Mouse (Mus musculus): ENCODE results near the gene Tbc1d17. TPM values are rescaled to one million over a fixed set of nuclear protein-coding genes. Genes with fewer than 3 reads are reported as not detected.

Tbc1d17 gene
- polyA plus RNA-seq, 1 experiment from 2014 or later = 84.0 TPM

DNA sequence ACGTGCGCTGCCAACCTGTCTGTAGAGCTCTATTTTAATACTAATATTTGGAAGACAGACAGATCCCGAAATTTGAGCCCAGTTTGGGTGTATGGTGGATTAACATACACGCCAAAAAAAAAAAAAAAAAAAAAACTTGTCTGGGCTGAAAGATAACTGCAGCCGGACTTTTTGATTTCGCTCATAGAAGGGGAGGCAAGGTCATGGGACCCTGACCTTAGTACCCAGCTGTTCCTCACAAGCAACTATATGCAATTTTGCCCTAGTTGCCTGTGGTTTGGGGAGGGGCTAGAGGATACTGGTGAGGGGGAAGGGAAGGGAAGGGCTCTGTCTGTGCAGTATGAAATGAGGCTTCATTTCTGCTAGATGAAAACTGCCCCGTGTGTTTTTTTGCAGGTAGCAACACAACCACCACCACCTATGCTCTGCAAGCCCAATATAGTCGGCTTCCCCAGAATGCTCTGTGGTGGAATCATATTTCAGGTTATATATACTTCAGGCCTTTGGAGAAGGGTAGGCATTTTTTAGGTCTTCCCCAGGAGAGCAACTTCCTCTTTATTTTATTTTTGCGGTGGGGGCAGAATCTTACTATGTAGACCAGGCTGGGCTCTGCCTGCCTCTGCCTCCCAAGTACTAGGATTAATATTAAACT lies 7.5 kb upstream of the Tbc1d17 start:
- no peak overlapping the region for H3K9ac ChIP-seq (replicated peaks; ENCODE audit: low read depth)
- no peak for DNase-seq (ENCODE audit: low spot score)
- H3K36me3 ChIP-seq (ENCODE audit: insufficient read depth, low read length) = no peaks in the 10 kb centered on the region
- H3K4me2 ChIP-seq (replicated peaks; ENCODE audit: low read depth, low read length) = peak overlapping the region; percentile 96
- 53% methylated on average over 9 of the region's 9 CpGs for WGBS
- H3K27ac ChIP-seq (ENCODE audit: low read length) = peak overlapping the region; percentile 93
- TF ChIP-seq EP300 (IDR thresholded peaks at IDR 0.05) = no peak
- TF ChIP-seq CTCF (IDR thresholded peaks at IDR 0.05) = no peak
- H3K4me1 ChIP-seq (ENCODE audit: insufficient read depth, low read depth, low read length) = peaks cover 18% of the 10 kb centered on the region
- H3K9me3 ChIP-seq (ENCODE audit: low read length) = no peaks in the 10 kb centered on the region
- H3K27me3 ChIP-seq (replicated peaks; ENCODE audit: insufficient read depth, low read length) = no peaks in the 10 kb centered on the region
- H3K4me3 ChIP-seq (ENCODE audit: low read depth, low read length) = peak overlapping the region; percentile 69
- ATAC-seq = no peak

DNA sequence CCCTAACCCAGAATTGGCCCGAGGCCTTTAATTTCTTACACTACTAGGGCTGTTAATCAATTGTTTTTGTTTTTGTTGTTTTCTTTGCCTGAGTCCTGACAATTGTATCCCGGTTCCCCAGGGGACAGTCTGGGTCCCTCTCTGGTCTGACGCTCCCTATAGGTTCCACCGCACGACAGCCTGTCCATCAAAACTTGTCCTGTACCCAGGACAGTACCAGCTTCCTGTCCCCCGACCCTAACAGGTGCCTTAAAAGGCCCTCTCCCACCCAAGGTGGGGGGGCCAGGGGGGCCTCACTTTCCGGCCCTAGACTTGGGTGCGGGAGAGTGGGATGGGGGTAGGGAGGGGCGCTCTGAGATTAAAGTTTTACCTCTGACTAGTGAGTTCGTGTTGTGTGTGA lies 6.2 kb upstream of the Tbc1d17 start:
- H3K4me3 ChIP-seq (ENCODE audit: low read depth, low read length) = peak overlapping the region; percentile 55
- TF ChIP-seq EP300 (IDR thresholded peaks at IDR 0.05) (no peak), CTCF (IDR thresholded peaks at IDR 0.05) (no peak)
- no peaks in the 10 kb centered on the region for H3K36me3 ChIP-seq (ENCODE audit: insufficient read depth, low read length)
- 42% methylated on average over 10 of the region's 10 CpGs for WGBS
- H3K4me2 ChIP-seq (replicated peaks; ENCODE audit: low read depth, low read length) = peak overlapping the region; percentile 96
- ATAC-seq (no peak), DNase-seq (ENCODE audit: low spot score) (no peak)
- no peaks in the 10 kb centered on the region for H3K9me3 ChIP-seq (ENCODE audit: low read length)
- H3K27me3 ChIP-seq (replicated peaks; ENCODE audit: insufficient read depth, low read length) = no peaks in the 10 kb centered on the region
- peak overlapping the region; percentile 98 for H3K27ac ChIP-seq (ENCODE audit: low read length)
- H3K4me1 ChIP-seq (ENCODE audit: insufficient read depth, low read depth, low read length) = peaks cover 22% of the 10 kb centered on the region
- H3K9ac ChIP-seq (replicated peaks; ENCODE audit: low read depth) = peak overlapping the region; percentile 70

DNA sequence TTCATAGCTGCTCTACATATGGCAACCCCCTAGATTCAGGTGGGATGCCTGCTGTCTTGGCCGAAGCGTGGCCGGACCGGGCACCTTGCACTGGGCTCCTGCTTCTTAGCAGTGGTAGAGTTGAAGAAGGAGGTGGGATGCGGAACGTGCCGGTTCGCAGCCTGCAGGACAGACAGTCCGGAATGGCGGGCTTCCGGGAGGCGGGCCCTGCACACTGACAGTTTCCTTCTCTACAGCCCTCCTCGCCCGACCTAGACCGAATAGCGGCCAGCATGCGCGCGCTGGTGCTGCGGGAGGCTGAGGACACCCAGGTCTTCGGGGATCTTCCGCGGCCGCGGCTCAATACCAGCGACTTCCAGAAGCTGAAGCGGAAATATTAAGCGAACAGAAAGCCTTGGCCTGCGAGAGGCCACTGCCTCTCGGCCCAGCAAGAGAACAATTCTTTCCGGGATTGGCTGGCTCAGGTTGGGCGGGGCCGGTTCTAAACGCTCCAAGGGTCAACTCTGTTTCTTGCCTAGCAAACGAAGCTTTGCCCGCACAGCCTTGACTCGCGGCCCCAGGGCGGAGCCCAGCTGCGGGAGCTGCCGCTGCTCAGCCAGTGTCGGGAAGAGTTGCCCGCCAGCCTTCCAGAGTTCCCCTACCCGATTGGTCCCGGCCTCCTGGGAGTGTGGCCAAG lies 5.6 kb upstream of the Tbc1d17 start:
- no peak for TF ChIP-seq CTCF (IDR thresholded peaks at IDR 0.05)
- no peak; the same call in 1 of the 2 replicates for TF ChIP-seq EP300 (IDR thresholded peaks at IDR 0.05)
- ATAC-seq (peak; percentile 71), DNase-seq (ENCODE audit: low spot score) (peak; percentile 94)
- H3K4me1 ChIP-seq (ENCODE audit: insufficient read depth, low read depth, low read length) = peaks cover 22% of the 10 kb centered on the region
- WGBS = under 1% methylated on average over 45 of the region's 45 CpGs
- H3K9me3 ChIP-seq (ENCODE audit: low read length) = no peaks in the 10 kb centered on the region
- H3K27ac ChIP-seq (ENCODE audit: low read length) = peak overlapping the region; percentile 98
- peak overlapping the region; percentile 70 for H3K9ac ChIP-seq (replicated peaks; ENCODE audit: low read depth)
- peak overlapping the region; percentile 96 for H3K4me2 ChIP-seq (replicated peaks; ENCODE audit: low read depth, low read length)
- H3K4me3 ChIP-seq (ENCODE audit: low read depth, low read length) = peak overlapping the region; percentile 55
- H3K36me3 ChIP-seq (ENCODE audit: insufficient read depth, low read length) = no peaks in the 10 kb centered on the region
- H3K27me3 ChIP-seq (replicated peaks; ENCODE audit: insufficient read depth, low read length) = no peaks in the 10 kb centered on the region

DNA sequence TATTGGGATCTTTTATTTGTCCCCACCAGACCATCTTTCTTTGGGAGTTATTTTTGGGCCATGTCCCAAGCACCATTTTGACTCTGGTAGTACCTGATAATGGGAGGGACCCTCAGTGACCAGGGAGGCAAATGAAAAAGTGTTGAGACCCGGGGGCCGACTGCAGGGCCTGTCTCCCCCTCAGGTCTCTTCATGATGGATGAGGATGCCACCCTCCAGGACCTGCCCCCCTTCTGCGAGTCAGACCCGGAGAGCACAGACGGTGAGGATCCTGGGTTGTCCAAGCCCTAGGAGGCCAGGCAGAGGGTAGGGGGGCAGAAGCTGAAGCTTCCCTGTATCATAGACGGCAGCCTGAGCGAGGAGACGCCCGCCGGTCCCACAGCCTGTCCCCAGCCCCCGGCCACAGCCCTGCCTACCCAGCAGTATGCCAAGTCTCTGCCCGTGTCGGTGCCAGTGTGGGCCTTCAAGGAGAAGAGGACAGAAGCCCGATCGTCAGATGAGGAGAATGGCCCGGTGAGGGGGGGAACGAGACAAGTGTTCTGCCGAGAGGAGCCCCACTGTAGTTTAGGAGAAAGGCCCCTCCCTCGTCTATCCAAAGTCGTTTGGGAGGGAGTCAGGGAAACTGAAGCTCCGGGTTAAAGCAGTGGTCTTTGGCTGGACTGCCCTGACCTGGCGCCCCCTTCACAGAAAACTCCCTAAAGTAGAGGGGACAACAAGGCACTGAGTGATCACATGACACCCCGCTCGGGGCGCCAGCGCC lies 4.9 kb upstream of the Tbc1d17 start:
- ATAC-seq (no peak), DNase-seq (ENCODE audit: low spot score) (peak; percentile 34)
- WGBS = 23% methylated on average over 26 of the region's 26 CpGs
- Histone ChIP-seq H3K36me3 (ENCODE audit: insufficient read depth, low read length) (no peaks in the 10 kb centered on the region), H3K9ac (replicated peaks; ENCODE audit: low read depth) (peak overlapping the region; percentile 70), H3K27me3 (replicated peaks; ENCODE audit: insufficient read depth, low read length) (no peaks in the 10 kb centered on the region), H3K4me3 (ENCODE audit: low read depth, low read length) (peak overlapping the region; percentile 55), H3K9me3 (ENCODE audit: low read length) (no peaks in the 10 kb centered on the region), H3K4me2 (replicated peaks; ENCODE audit: low read depth, low read length) (peak overlapping the region; percentile 96), H3K27ac (ENCODE audit: low read length) (peak overlapping the region; percentile 98), H3K4me1 (ENCODE audit: insufficient read depth, low read depth, low read length) (peaks cover 22% of the 10 kb centered on the region)
- TF ChIP-seq CTCF (IDR thresholded peaks at IDR 0.05) (no peak), EP300 (IDR thresholded peaks at IDR 0.05) (no peak)

DNA sequence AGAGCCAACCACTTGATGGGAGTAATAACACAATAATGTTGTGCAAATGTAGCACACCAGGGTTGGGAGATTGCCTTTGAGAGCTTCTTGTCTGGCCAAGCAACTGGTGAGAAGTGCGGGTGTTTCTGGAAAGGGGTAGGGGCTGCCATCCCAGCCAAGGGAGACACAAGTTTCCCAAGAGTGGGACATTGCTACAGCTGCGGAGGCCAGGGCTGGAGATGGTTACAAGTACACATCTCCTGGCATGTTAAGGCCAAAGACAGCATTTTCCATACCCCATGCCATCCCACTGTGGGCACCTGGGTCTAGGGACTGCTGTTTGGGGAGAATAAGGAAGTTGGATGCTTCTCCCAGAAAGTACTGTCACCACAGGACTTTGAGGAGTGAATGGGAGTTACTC lies 4.2 kb upstream of the Tbc1d17 start:
- Histone ChIP-seq H3K36me3 (ENCODE audit: insufficient read depth, low read length) (no peaks in the 10 kb centered on the region), H3K9ac (replicated peaks; ENCODE audit: low read depth) (no peak overlapping the region), H3K4me3 (ENCODE audit: low read depth, low read length) (no peak overlapping the region), H3K27me3 (replicated peaks; ENCODE audit: insufficient read depth, low read length) (no peaks in the 10 kb centered on the region), H3K4me1 (ENCODE audit: insufficient read depth, low read depth, low read length) (peaks cover 25% of the 10 kb centered on the region), H3K4me2 (replicated peaks; ENCODE audit: low read depth, low read length) (no peak overlapping the region), H3K27ac (ENCODE audit: low read length) (no peak overlapping the region), H3K9me3 (ENCODE audit: low read length) (no peaks in the 10 kb centered on the region)
- DNase-seq (ENCODE audit: low spot score) (no peak), ATAC-seq (no peak)
- no peak for TF ChIP-seq CTCF (IDR thresholded peaks at IDR 0.05)
- no peak for TF ChIP-seq EP300 (IDR thresholded peaks at IDR 0.05)
- WGBS = 86% methylated on average over 2 of the region's 2 CpGs

Data from lung, postnatal 0 days (tissue).